Mouse (Mus musculus) B cell, adult (primary cell): ENCODE data around the gene Zfp612. TPM values are rescaled to one million over a fixed set of nuclear protein-coding genes. Genes with fewer than 3 reads are reported as not detected.

Experiments used
- total RNA-seq: library from RNA; stranded (reverse); gene quantifications from 4 replicates; pipeline ENCODE4 v1.2.4, GENCODE M21; 2023; ENCODE audit not compliant: inconsistent age

Gene Zfp612
- 5.8 to 6.3 TPM (median 6.1 TPM) in 4 replicates for total RNA-seq

DNA sequence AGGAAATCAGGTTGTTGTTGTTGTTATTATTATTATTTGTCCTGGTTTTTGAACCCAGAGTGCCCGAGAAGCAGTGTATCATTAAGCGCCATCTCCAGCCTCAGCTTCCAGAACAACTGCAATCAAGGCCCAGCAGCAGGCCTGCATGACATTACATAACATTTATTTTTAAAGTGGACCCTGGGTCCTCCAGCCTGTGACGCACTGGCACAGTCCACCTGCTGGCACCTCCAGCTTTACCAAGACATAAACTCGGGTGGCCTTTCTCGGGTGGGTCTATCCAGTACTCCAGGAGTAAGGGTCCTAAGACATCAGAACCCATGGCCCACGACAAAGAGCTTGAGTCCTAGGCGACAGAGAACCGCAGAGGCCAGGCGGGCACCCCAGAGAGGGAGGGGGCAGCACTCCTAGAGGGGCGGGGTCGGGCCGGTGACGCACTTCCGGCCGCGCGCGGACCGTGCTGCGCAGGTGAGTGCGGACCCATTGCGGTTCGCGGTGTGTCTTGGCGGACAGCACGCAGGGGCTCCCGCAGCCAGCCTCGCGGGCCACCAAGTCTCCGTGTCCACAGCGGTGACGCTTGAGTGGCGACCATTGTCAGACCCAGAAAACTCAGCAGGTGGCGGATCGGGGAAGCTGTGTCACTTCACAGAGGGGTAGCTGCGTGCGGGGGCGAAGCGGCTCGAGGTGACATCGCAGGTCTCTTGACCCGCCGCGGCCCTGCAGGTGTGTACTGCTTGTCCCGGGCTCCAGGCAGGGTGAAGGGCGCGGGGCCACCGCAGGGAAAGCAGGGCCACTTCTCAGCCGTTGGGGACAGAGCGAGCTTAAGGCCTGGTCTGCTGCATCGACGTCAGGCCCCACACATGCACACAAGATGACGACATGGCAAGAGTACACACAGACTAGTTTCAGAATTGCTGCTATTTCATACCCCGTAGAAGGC lies at the start of gene Zfp612:
Gene Zfp612, plus strand, starts transcription at position 465 of the 940 bp plus-strand sequence.

DNA sequence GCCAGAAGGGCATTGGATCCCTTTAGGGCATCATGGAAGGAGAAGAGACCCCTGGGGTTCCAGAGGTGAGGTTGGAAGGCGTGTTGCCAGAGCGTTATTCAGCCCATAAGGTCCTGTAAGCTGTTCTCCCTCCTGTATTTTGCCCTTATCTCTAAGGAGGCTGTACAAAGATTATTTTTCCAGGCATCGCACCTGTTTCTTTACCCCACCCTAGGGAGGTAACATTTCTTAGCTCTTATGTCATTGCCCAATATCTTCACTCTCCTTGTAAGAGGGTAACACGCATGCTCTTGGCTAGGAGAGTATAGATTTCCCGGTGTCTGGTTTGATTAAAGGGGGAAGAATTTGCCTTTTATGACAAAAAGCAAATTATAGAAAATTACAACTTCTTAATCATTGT lies 39.9 kb upstream of the Zfp612 start, which contains the start of gene Chst4:
Gene Chst4, minus strand, starts transcription at position 82 of the 400 bp plus-strand sequence.

GRCm38 (mm10) chr8:110100907-110101306 lies 21.4 kb downstream of the Zfp612 start, which contains the start of gene Gm21964:
Gene Gm21964 (plus strand): TSS chr8:110101207.

GRCm38 (mm10) chr8:110102653-110103052 lies 23.1 kb downstream of the Zfp612 start, which contains the start of gene Gm17720:
Gene Gm17720 (minus strand): TSS chr8:110102753.

Other genes with a start within 250 kb of the Zfp612 start
- gene Phlpp2, start 211.2 kb upstream of the Zfp612 start, total RNA-seq = 15.0 to 21.4 TPM (median 19.2 TPM) in 4 replicates
- gene Marveld3, start 117.5 kb upstream of the Zfp612 start, total RNA-seq = not detected in 4 replicates
- not detected in 4 replicates for gene Tat, start 89.3 kb upstream of the Zfp612 start, total RNA-seq
- not detected in 4 replicates for gene Chst4, start 40.0 kb upstream of the Zfp612 start, total RNA-seq
- gene Gm21964, start 21.5 kb downstream of the Zfp612 start, total RNA-seq = not detected in 4 replicates
- gene Gm17720, start 23.0 kb downstream of the Zfp612 start, total RNA-seq = not detected in 4 replicates
- gene Calb2, start 88.5 kb downstream of the Zfp612 start, total RNA-seq = not detected in 4 replicates
- gene Cmtr2, start 135.9 kb downstream of the Zfp612 start, total RNA-seq = 13.5 to 16.0 TPM (median 15.3 TPM) in 4 replicates
- not detected in 4 replicates for gene Hydin, start 187.2 kb downstream of the Zfp612 start, total RNA-seq